Mouse (Mus musculus) cerebellum, adult 8-10 months (tissue): ENCODE measurements around the gene Maged1.
"Not testable (repeated sequence)": the region's sequence is repeated elsewhere in the genome, so short reads cannot be mapped to it uniquely, and the experiment has no call there.

Source experiments
- DNase-seq: peaks from one replicate; pipeline ENCODE4 v3.0.0; 2022

The Maged1 gene

GRCm38 (mm10) chrX:94541918-94542355 lies at the start of gene Maged1:
Gene Maged1, minus strand, starts transcription at chrX:94542143.
- DNase-seq = peak; percentile 88

GRCm38 (mm10) chrX:94580251-94580650 lies 38.3 kb upstream of the Maged1 start:
- DNase-seq = no peak

- no peak for DNase-seq
Observed at GRCm38 (mm10) chrX:94564694-94565093, 22.8 kb upstream of the Maged1 start.

GRCm38 (mm10) chrX:94562392-94562791 lies 20.4 kb upstream of the Maged1 start:
- DNase-seq = no peak

DNA sequence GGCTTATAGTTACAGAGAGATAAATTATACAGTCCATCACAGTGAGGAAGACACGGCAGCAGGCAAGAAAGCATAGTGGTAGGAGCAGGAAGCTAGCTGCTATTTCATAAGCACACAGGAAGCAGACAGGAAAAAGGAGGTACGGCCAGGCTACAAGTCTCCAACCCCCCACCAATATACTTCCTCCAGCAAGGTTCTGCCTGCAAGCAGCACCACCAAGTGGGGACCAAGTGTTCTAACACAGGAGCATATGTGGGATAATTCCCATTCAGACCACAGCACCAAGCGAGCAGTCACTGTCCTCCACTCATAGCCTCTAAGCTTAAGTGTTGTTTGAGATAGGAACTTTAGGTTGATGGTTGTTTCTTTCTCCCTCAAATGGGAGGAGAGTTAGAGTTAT lies 6.3 kb upstream of the Maged1 start:
- DNase-seq = no peak

DNA sequence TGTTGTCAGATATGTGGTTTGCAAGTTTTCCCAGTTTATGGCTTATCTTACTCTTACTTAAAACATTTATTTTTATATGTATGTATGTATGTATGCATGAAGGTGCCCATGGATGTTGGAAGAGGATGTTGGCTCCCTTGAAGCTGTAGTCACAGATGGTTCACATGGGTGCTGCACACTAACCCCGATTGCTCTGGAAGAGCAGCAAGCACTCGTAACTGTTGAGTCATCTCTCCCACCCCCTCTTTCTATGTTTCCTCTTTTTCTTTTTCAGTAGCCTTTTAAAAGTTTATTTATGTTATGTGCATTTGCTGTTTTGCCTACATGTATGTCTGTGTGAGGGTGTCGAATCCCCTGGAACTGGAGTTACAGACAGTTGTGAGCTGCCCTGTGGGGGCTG lies 4.0 kb upstream of the Maged1 start:
- no peak for DNase-seq

DNA sequence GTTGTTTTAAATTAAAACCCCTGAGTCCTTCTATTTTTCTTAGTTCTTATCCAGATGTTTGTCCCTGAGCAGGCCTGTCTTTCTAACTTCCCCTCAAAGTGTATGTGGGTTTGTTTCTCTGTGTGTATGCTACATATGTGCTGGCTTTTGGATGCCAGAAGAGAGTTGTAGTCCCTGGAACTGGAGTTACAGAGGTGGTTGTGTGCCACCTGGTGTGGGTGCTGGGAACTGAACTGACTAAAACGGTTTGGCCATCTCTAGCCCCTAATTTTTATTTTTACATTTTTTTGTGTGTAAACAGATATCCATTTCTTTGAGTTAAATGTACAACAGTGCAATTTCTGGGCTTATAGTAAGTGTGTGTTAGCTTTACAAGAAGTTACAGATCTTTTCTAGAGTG lies 3.0 kb upstream of the Maged1 start:
- DNase-seq = no peak

DNA sequence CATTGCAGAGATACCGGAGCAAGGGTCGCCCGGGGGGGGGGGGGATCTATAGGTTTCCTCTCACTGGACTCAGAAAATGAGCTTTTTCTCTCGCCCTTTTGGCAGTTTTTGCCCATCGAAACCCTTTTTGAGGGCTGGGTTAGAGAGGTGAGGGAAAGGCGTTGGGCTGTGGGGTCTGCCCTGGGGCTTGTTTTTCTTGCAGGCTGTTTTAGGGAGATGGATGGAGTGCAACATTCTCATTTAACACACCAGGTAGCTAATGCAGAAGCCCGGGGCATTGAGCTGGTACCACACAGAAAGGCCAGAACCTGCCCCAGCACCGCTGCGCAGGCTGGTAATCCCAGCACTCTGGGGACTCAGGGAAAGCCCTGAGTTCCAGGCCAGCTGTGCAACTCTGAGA lies 593 bp upstream of the Maged1 start:
- peak; percentile 30 for DNase-seq

GRCm38 (mm10) chrX:94541206-94541605 lies 737 bp downstream of the Maged1 start:
- DNase-seq = peak; percentile 22

DNA sequence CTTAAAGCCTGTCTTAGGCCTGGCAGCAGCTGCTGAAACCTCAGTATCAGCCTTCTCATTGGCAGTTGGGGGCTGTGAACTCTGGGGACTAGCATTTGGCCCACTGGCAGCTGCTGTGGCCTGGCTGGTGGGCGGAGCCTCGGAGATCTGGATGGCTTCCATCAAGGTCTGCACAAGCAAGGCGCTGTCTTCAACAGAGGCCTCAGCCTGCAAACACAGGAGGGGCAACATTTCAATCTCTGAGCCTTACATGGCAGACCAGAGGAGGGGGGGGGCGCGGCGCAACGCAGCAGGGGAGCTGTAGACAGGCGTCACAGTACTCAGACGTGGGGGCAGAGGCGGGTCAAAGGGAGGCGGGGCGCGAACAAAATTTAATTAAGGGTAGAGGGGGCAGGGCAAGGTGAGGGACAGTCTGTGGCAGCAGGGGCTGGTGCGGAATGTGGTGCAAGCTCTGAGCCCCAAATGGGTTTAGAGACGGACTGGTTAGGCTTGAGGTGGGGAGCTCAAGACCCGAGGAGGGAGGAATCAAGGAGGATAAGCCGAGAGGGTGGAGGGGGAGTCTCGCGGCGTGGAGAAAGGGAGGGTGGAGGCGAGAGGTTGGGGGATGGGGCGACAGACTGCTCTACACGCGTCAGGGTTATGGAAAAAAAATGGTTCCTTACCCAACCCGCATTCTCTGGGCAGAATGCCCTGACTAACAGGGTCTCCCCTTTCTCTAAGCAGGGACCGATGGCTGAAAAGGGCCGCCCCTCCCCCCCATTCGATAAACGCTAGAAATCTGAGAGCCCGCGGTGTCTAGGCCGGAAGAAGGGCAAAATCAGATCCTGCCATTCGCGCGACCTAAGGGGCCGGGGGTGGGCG lies 1.4 kb downstream of the Maged1 start:
- DNase-seq = peak; percentile 47

GRCm38 (mm10) chrX:94534346-94534745 lies 7.6 kb downstream of the Maged1 start:
- DNase-seq = no peak

GRCm38 (mm10) chrX:94530301-94530700 lies 11.6 kb downstream of the Maged1 start:
- DNase-seq = no peak

- DNase-seq = no peak
Observed at GRCm38 (mm10) chrX:94522166-94522565, 19.8 kb downstream of the Maged1 start.

- no peak for DNase-seq
Observed at GRCm38 (mm10) chrX:94508442-94508819, 33.5 kb downstream of the Maged1 start.

- not testable (repeated sequence) for DNase-seq
Observed at GRCm38 (mm10) chrX:94507698-94508441, 34.1 kb downstream of the Maged1 start.

DNA sequence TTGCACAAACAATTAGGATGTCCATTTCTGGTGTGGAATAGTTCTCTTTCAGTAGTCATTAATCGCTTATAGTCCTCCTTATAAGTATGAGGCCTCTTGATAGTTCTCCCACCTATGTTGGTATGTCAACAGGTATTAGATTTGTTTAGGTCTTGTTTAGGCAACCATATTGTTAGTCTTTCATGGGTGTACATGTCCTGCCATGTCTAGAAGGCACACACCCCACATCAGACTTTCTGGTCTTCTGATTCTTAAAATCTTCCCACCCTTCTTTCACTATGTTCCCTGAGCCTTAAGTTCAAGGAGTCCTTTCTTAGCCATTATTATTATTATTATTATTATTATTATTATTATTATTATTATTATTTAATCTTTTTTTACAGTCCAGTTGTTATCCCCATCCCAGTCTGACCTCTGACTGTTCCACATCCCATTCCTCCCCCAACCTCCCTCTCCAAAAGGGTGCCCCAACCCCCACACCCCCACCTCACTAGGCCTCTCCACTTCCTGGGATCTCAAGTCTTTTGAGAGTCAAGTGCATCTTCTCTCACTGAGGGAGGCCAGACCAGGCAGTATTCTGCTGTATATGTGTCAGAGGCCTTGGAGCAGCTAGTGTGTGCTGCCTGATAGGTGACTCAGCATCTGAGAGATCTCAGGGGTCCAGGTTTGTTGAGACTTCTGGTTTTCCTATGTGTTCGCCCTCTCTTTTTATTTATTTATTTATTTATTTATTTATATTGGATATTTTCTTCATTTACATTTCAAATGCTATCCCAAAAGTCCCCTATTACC lies 55.7 kb downstream of the Maged1 start:
- DNase-seq = no peak
